Mouse (Mus musculus): Measurements from ENCODE around the gene Eddm3b.

- no peak for TF ChIP-seq POLR2A (IDR thresholded peaks at IDR 0.05; ENCODE audit: low read depth, low read length)
- TF ChIP-seq CTCF (conservative IDR thresholded peaks at IDR 0.05 in 1 of 2, IDR thresholded peaks at IDR 0.05 in 1 of 2; ENCODE audit: low read depth in 2 of 2, low read length in 2 of 2): no peak
- TF ChIP-seq ZNF384 (IDR thresholded peaks at IDR 0.05; ENCODE audit: low read depth, low read length): no peak
- TF ChIP-seq ELF1 (IDR thresholded peaks at IDR 0.05; ENCODE audit: low read depth, low read length): no peak
Observed at GRCm38 (mm10) chr14:51156056-51156735, 42.0 kb downstream of the Eddm3b start.
